ENCODE assay signal across 28 mouse cellular contexts in genomic region chr14:108748730-108749129, GRCm38 (mm10).
"Had no signal": no experiment of that assay in that cellular context is flagged by ENCODE, and none has a peak within 500 bp of the region (broad histone marks: within the 10 kb centered on the region; RNA-seq: fewer than 3 reads in every experiment).

No protein-coding gene starts in this region.

- DNase-seq: cerebellum, adult 18-20 months; cerebellum, adult 2 months; cerebellum, adult 8-10 months; cerebellum, adult 9-10 months; cerebellum, adult 9-11 months; cerebellum, postnatal 10 days; cerebellum, postnatal 14 days; cerebellum, postnatal 25 days; cerebellum, postnatal 36 days; embryo, embryonic 11 days; forebrain, postnatal 0 days; gastrocnemius, adult 2 months; gastrocnemius, postnatal 10 days; gastrocnemius, postnatal 14 days; gastrocnemius, postnatal 25 days; gastrocnemius, postnatal 36 days; heart, adult 11 months had no signal

- H3K36me3 ChIP-seq: embryonic facial prominence, embryonic 10.5 days; embryonic facial prominence, embryonic 12.5 days; embryonic facial prominence, embryonic 13.5 days; embryonic facial prominence, embryonic 15.5 days; forebrain, embryonic 10.5 days; forebrain, embryonic 12.5 days; forebrain, embryonic 15.5 days had no signal

- H3K4me1 ChIP-seq: embryonic facial prominence, embryonic 10.5 days; embryonic facial prominence, embryonic 12.5 days; embryonic facial prominence, embryonic 13.5 days; embryonic facial prominence, embryonic 15.5 days; forebrain, embryonic 10.5 days; forebrain, embryonic 12.5 days; forebrain, embryonic 13.5 days; forebrain, embryonic 15.5 days had no signal

- H3K9ac ChIP-seq: embryonic facial prominence, embryonic 12.5 days; embryonic facial prominence, embryonic 13.5 days; embryonic facial prominence, embryonic 15.5 days; forebrain, embryonic 12.5 days; forebrain, embryonic 13.5 days; forebrain, embryonic 15.5 days; forebrain, postnatal 0 days had no signal

- H3K27me3 ChIP-seq: embryonic facial prominence, embryonic 12.5 days; embryonic facial prominence, embryonic 13.5 days; embryonic facial prominence, embryonic 15.5 days; forebrain, embryonic 12.5 days; forebrain, embryonic 13.5 days; forebrain, embryonic 15.5 days had no signal

- H3K4me2 ChIP-seq: embryonic facial prominence, embryonic 12.5 days; embryonic facial prominence, embryonic 13.5 days; embryonic facial prominence, embryonic 15.5 days; forebrain, embryonic 12.5 days; forebrain, embryonic 13.5 days; forebrain, embryonic 15.5 days had no signal

- H3K4me3 ChIP-seq: embryonic facial prominence, embryonic 10.5 days; embryonic facial prominence, embryonic 12.5 days; embryonic facial prominence, embryonic 13.5 days; embryonic facial prominence, embryonic 15.5 days; erythroblast, embryonic 14.5 days; forebrain, embryonic 10.5 days; forebrain, embryonic 12.5 days; forebrain, embryonic 13.5 days; forebrain, embryonic 15.5 days; gastrocnemius, adult 2 months had no signal

- ATAC-seq: forebrain, embryonic 13.5 days; forebrain, embryonic 14.5 days; forebrain, embryonic 15.5 days; forebrain, embryonic 16.5 days; forebrain, postnatal 0 days had no signal

- H3K27ac ChIP-seq: embryonic facial prominence, embryonic 10.5 days; embryonic facial prominence, embryonic 12.5 days; embryonic facial prominence, embryonic 13.5 days; embryonic facial prominence, embryonic 15.5 days; forebrain, embryonic 10.5 days; forebrain, embryonic 12.5 days; forebrain, embryonic 13.5 days; forebrain, embryonic 15.5 days; gastrocnemius, adult 2 months had no signal

- H3K9me3 ChIP-seq: embryonic facial prominence, embryonic 10.5 days; embryonic facial prominence, embryonic 12.5 days; embryonic facial prominence, embryonic 13.5 days; embryonic facial prominence, embryonic 15.5 days; forebrain, embryonic 10.5 days; forebrain, embryonic 12.5 days; forebrain, embryonic 13.5 days; forebrain, embryonic 15.5 days had no signal
